In the genomic region with DNA sequence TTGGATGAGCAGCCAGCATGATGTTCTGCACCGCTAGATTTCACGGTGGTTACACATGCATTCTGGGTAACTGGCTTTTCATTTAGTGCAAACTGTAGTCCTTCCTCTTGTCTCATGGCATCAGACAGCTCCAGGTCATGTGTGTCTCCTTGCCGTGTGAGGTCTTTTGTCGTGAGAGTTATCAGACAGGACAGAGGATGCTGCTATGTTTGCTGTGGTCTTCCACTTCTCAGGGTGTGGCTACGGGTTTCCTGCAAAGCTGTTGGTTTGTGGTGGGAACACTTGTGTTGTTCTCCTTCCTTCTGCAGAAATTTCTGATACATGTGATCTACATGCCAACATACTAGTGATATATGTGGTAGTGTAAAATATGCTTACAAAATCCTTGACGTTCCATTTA, we compare ENCODE assay signal across 15 mouse cellular contexts.
"Had no signal": no experiment of that assay in that cellular context is flagged by ENCODE, and none has a peak within 500 bp of the region (broad histone marks: within the 10 kb centered on the region; RNA-seq: fewer than 3 reads in every experiment).

No protein-coding gene starts in this region.

- H3K4me1 ChIP-seq: liver, embryonic 12.5 days; lung, embryonic 15.5 days; midbrain, embryonic 15.5 days had no signal

- H3K27ac ChIP-seq: kidney, postnatal 0 days; layer of hippocampus, adult 2 months; left cerebral cortex, adult 2 months; limb, embryonic 10.5 days; liver, embryonic 12.5 days; lung, embryonic 15.5 days; midbrain, embryonic 15.5 days; stomach, postnatal 0 days had no signal

- DNase-seq: kidney, adult 8-10 months; kidney, postnatal 4 days; liver, postnatal 0 days; lung, postnatal 14 days had no signal

- H3K27me3 ChIP-seq: liver, embryonic 12.5 days; lung, embryonic 15.5 days; midbrain, embryonic 15.5 days had no signal

- H3K4me3 ChIP-seq: layer of hippocampus, adult 2 months; left cerebral cortex, adult 2 months; limb, embryonic 10.5 days; liver, embryonic 12.5 days; lung, embryonic 15.5 days; midbrain, embryonic 15.5 days had no signal

- H3K9ac ChIP-seq: liver, embryonic 12.5 days; liver, postnatal 0 days; lung, embryonic 15.5 days; midbrain, embryonic 15.5 days had no signal

- H3K9me3 ChIP-seq: limb, embryonic 10.5 days; liver, embryonic 12.5 days; lung, embryonic 15.5 days; midbrain, embryonic 15.5 days had no signal

- H3K4me2 ChIP-seq: liver, embryonic 12.5 days; lung, embryonic 15.5 days; midbrain, embryonic 11.5 days; midbrain, embryonic 15.5 days had no signal

- ATAC-seq: inflammation-experienced regulatory T-cells, adult 6 months; intestine, postnatal 0 days; liver, embryonic 12.5 days; liver, postnatal 0 days; midbrain, embryonic 15.5 days had no signal

- H3K36me3 ChIP-seq: limb, embryonic 10.5 days; liver, embryonic 12.5 days; lung, embryonic 15.5 days; midbrain, embryonic 15.5 days had no signal
